Mouse (Mus musculus): ENCODE measurements around the gene Zfp763. TPM values are rescaled to one million over a fixed set of nuclear protein-coding genes. Genes with fewer than 3 reads are reported as not detected.
A peak's percentile ranks its signal among the peaks of the same experiment; 100 is the strongest.
"Not testable (repeated sequence)": the region's sequence is repeated elsewhere in the genome, so short reads cannot be mapped to it uniquely, and the experiment has no call there.

Zfp763 gene
- 4.9 and 5.1 TPM in 2 replicates for polyA plus RNA-seq (2012; rRNA removed)

GRCm38 (mm10) chr17:33032900-33033891 lies at the start of gene Zfp763:
Gene Zfp763, minus strand, starts transcription at chr17:33033402.
- DNase-seq (ENCODE audit: low spot score): peak; percentile 57

DNA sequence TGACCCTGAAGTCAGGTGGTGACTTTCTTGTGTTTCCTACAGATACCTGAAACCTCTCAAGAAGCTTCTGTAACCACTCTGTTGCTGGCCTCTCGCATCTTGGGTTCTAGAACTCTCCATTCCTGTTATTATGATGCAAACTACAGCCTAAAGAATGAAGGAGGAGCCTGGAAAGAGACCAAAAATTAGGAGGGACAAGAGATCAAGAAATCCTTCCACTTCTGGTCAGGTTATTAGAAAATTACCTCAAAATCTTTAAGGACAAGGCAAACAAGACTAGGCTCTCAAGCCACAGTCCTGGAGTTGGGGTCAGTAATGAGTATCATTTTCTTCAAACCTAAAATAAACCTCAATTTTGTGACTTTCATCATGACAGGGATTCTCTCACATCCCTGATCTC lies 34.8 kb upstream of the Zfp763 start, which contains the start of gene 4921501E09Rik:
TSS of gene 4921501E09Rik (minus strand) at position 101 of the 400 bp plus-strand sequence.
- no peak for DNase-seq (ENCODE audit: low spot score)

DNA sequence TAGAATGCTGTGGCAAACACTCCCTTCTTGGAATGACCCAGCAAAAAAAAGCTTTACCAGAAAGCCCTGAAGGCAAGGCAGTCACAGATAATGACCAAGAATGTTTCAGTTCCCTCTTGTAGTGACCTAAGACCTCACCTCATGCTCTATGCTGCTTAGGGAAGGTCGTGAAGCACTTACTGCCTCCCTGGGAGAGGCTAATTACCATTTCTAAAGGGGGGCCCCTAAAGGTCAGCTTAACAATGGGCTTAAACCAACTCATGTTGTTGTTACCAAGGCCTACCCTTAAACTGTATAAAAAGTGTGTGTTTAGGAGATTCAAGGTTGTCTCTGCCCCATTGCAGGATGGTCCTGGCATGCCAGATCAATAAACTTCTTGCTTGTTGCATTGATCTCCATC lies 29.8 kb upstream of the Zfp763 start:
- no peak for DNase-seq (ENCODE audit: low spot score)

GRCm38 (mm10) chr17:33058791-33059190 lies 25.6 kb upstream of the Zfp763 start:
- no peak for DNase-seq (ENCODE audit: low spot score)

DNA sequence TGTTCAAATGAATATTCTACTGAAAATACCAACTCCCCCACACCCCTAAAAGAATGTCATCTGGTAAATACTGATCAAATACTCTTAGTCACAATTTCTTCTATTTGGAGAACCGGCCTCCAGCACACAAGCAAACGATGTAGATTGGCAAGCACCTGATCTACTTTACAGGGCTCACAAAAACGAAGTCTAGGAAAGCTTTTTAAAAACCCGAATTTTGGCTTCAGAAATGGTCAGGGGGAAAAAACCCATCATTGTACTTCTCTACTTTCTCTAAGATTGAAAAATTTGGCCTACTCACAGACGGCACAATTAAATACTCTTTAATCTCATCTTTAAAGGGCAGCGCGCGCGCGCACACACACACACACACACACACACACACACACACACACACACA lies 826 bp downstream of the Zfp763 start:
- no peak for DNase-seq (ENCODE audit: low spot score)

- not testable (repeated sequence) for DNase-seq (ENCODE audit: low spot score)
Observed at GRCm38 (mm10) chr17:33020434-33020833, 12.8 kb downstream of the Zfp763 start.

DNA sequence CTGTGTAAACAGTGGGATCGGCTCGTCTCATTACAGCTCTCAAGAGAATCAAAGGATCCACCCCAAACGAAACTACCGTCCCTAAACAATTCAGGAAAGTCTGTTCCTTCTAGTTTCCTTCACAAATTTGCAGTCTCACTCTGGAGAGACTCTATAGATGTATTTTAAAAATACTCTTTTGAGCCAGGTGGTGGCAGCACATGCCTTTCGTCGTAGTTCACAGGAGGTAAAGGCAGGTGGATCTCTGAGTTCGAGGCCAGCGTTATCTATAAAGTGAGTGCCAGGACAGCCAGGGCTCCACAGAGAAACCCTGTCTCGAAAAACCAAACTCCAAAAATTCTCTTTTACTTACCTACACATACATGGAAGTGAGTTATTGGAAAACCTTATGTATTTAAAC lies 24.9 kb downstream of the Zfp763 start:
- DNase-seq (ENCODE audit: low spot score): no peak

- no peak for DNase-seq (ENCODE audit: low spot score)
Observed at GRCm38 (mm10) chr17:32998492-32998891, 34.7 kb downstream of the Zfp763 start.

DNA sequence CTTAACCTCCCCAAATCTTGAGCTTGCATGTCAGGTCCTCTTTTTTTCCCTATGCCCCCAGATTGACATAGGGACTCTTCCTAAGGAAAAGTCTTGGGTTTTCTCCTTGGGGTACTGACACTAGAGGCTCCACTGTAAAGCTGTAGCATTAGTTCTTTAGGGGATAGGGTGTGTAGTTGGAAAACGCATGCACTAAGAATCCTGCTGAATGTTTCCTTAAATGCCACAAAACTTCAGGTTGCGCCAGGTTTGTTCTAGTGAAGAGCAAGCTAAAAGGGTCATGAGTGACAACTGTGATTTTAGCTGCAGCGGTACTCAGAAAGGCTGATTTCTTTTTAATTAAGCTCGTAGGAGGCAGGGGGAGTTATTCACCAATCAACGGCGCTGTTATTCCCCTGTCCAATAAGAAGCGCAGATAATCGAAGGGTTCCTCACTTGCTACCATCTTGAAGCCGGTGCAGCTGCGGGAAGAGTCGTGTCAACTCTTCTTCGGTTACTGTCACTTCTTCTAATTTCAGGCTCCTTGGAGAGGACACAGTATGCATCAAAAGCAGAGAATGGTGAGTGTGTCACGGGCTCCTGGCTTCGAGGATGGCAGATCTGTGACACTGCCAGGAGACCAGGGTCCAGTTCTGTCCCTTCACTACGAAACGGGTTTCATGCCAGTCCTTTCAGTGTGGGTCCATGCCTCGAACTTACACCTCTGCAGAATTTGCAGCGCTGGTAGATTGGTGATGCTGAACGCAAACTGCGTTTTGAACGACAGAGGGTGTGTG lies 40.3 kb downstream of the Zfp763 start, which contains the start of gene Zfp952:
TSS of gene Zfp952 (plus strand) at position 431 of the 776 bp plus-strand sequence.
- DNase-seq (ENCODE audit: low spot score): peak; percentile 48

DNA sequence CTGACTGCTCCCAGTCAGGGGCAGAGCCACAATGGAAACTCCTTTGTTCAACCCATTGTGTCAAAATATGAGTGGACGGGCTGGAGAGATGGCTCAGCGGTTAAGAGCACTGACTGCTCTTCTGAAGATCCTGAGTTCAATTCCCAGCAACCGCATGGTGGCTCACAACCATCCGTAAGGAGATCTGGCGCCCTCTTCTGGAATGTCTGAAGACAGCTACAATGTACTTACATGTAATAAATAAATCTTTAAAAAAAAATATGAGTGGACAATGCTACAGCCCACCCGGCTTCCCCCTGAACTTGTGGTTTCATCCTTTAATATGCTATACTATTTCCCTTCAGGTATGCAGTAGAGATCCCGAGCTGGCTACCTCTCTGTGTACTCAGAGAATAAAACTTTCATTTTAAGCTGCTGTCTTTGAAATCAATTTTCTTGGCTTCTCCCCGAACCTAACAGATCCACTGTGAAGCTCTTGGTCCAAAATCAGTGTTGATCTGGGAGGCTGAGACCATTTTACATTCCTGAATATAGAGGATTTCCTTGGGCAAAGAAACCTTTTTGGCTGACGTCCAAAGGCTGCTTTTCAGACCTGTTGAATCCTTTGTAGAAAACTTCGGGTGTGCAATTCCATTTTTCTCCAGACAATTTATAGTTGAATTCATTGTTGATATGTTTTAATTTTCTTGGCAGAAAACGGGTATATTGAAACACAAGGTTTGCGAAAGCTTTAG lies 41.1 kb downstream of the Zfp763 start:
- no peak for DNase-seq (ENCODE audit: low spot score)

- DNase-seq (ENCODE audit: low spot score): no peak
Observed at GRCm38 (mm10) chr17:32986301-32986700, 46.9 kb downstream of the Zfp763 start.

DNA sequence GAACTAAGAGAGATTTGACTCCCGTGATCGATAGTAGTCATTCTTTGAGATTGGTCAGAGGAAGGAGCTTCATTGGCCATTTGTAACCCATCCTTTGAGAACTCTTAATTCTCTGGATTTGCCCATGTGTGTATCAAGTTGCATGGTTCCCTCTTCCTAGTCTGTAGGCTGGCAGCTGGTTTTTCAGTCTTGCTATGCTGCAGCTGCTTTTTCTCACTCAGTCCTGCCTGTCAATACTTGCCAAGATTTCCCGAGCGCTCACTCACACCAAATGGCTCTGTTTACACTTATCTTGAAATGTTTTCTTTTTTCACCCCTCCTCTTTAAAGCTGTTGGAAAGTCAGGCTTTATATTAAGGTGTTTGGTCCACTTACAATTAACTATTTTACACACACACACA lies 51.8 kb downstream of the Zfp763 start:
- no peak for DNase-seq (ENCODE audit: low spot score)

Other genes with a start within 250 kb of the Zfp763 start
- gene Zfp871, start 245.1 kb downstream of the Zfp763 start, polyA plus RNA-seq (2012; rRNA removed): 20.1 and 22.0 TPM in 2 replicates
- 4.5 and 5.2 TPM in 2 replicates for gene Zfp811, start 223.5 kb downstream of the Zfp763 start, polyA plus RNA-seq (2012; rRNA removed)
- 5.5 and 7.2 TPM in 2 replicates for gene Zfp799, start 203.1 kb downstream of the Zfp763 start, polyA plus RNA-seq (2012; rRNA removed)
- gene Zfp870, start 141.8 kb downstream of the Zfp763 start, polyA plus RNA-seq (2012; rRNA removed): 3.6 and 4.8 TPM in 2 replicates
- 0.10 and 0.12 TPM in 2 replicates for gene Cyp4f14, start 116.1 kb downstream of the Zfp763 start, polyA plus RNA-seq (2012; rRNA removed)
- gene Cyp4f13, start 86.0 kb downstream of the Zfp763 start, polyA plus RNA-seq (2012; rRNA removed): 66.3 and 73.1 TPM in 2 replicates
- 5.3 and 6.5 TPM in 2 replicates for gene Zfp472, start 67.6 kb downstream of the Zfp763 start, polyA plus RNA-seq (2012; rRNA removed)
- gene Zfp952, start 40.3 kb downstream of the Zfp763 start, polyA plus RNA-seq (2012; rRNA removed): 8.0 and 8.6 TPM in 2 replicates
- not detected in 2 replicates for gene 4921501E09Rik, start 34.7 kb upstream of the Zfp763 start, polyA plus RNA-seq (2012; rRNA removed)
- 4.7 and 5.5 TPM in 2 replicates for gene Zfp563, start 55.9 kb upstream of the Zfp763 start, polyA plus RNA-seq (2012; rRNA removed)
- gene Morc2b, start 106.3 kb upstream of the Zfp763 start, polyA plus RNA-seq (2012; rRNA removed): 0.04 and 0.07 TPM in 2 replicates
- gene Olfr55, start 135.0 kb upstream of the Zfp763 start, polyA plus RNA-seq (2012; rRNA removed): not detected in 2 replicates
- not detected in 2 replicates for gene Olfr239, start 157.9 kb upstream of the Zfp763 start, polyA plus RNA-seq (2012; rRNA removed)
- gene Olfr1564, start 188.3 kb upstream of the Zfp763 start, polyA plus RNA-seq (2012; rRNA removed): 0.09 and 0.22 TPM in 2 replicates
- 6.7 and 7.1 TPM in 2 replicates for gene Zfp955a, start 221.7 kb upstream of the Zfp763 start, polyA plus RNA-seq (2012; rRNA removed)
- not detected in 2 replicates for gene Olfr63, start 231.3 kb upstream of the Zfp763 start, polyA plus RNA-seq (2012; rRNA removed)

All from urinary bladder, adult 2 months (tissue).